Mouse (Mus musculus) lung, embryonic 15.5 days (tissue): Measurements from ENCODE around the gene Pxdn. TPM values are rescaled to one million over a fixed set of nuclear protein-coding genes. Genes with fewer than 3 reads are reported as not detected.
A peak's percentile ranks its signal among the peaks of the same experiment; 100 is the strongest.

Experiments used
- ATAC-seq: fragments of 200-750 bp; cut with Nextera tagmentation; 2 replicates; pipeline ENCODE4 v1.8.0; 2017; ENCODE audit warnings: moderate number of reproducible peaks, borderline replicate concordance; ENCODE audit not compliant: low FRiP score, low TSS enrichment; ENCODE audit errors: extremely low read depth
- H3K27ac ChIP-seq: fragments of 300-500 bp; sonication (generic); 2 replicates; pipeline ENCODE4 v1.5.1; 2015; ENCODE audit warnings: moderate library complexity, mild to moderate bottlenecking, inconsistent platforms
- H3K27me3 ChIP-seq: fragments of 300-500 bp; sonication (generic); 2 replicates; pipeline ENCODE4 v1.6.1; 2015; ENCODE audit warnings: inconsistent platforms
- H3K36me3 ChIP-seq: fragments of 300-500 bp; sonication (generic); 2 replicates; pipeline ENCODE4 v1.6.1; 2015; ENCODE audit warnings: inconsistent platforms
- H3K4me1 ChIP-seq: fragments of 300-500 bp; sonication (generic); 2 replicates; pipeline ENCODE4 v1.6.1; 2015; ENCODE audit warnings: inconsistent platforms
- H3K4me2 ChIP-seq: fragments of 300-500 bp; sonication (generic); 2 replicates; pipeline ENCODE4 v1.6.1; 2015; ENCODE audit warnings: inconsistent platforms, mild to moderate bottlenecking, moderate library complexity
- H3K4me3 ChIP-seq: fragments of 300-500 bp; sonication (generic); 2 replicates; pipeline ENCODE4 v1.5.1; 2015; ENCODE audit warnings: mild to moderate bottlenecking, inconsistent platforms
- H3K9ac ChIP-seq: fragments of 300-500 bp; sonication (generic); 2 replicates; pipeline ENCODE4 v1.6.1; 2015; ENCODE audit warnings: inconsistent platforms
- H3K9me3 ChIP-seq: fragments of 300-500 bp; sonication (generic); 2 replicates; pipeline ENCODE4 v1.6.1; 2016; ENCODE audit warnings: inconsistent platforms
- WGBS: fragments of 180-500 bp; shearing (Covaris S2); methylation state at CpG from one replicate; pipeline ENCODE4 v1.1.7; 2015; 5-methylcytosine and 5-hydroxymethylcytosine counted together
- polyA plus RNA-seq: library from polyadenylated mRNA; unstranded; fragments of >200 nt; fragmentation: Nextera tagmentation; extraction: Ambion mirVana; gene quantifications from 2 replicates; pipeline ENCODE4 v1.2.1, GENCODE M21; 2015

Gene Pxdn
- polyA plus RNA-seq, 1 experiment from 2014 or later = 95.3 TPM

DNA sequence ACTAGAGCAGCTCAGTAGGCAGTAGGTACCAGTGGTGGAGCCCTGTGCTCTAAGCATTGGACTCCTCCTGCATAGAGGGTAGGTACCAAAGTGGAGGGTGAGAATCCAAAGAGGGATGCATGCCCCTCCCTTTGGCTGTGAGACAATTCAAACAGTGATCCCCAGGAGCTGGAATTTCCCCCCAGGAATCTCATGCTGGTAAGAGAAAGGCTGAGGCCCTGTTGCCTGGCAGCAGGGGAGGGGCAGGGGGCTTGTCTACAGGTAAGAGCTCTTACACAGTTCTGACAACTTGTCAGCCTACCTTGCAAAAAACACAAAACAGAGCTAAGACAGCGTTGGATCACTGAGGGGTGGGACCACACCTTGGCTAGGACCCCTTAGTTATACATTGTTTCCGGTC is 3.9 kb upstream of the Pxdn start:
- Histone ChIP-seq H3K4me3 (no peak overlapping the region), H3K4me1 (0 out of 2 replicates have a peak, but pooled peaks cover 3% of the 10 kb centered on the region), H3K36me3 (no peaks in the 10 kb centered on the region), H3K4me2 (no peak overlapping the region), H3K27me3 (peaks cover 6% of the 10 kb centered on the region; the same call in 1 of the 2 replicates), H3K27ac (no peak overlapping the region), H3K9me3 (no peaks in the 10 kb centered on the region), H3K9ac (no peak overlapping the region)
- ATAC-seq = no peak
- WGBS = 67% methylated on average over 2 of the region's 2 CpGs

DNA sequence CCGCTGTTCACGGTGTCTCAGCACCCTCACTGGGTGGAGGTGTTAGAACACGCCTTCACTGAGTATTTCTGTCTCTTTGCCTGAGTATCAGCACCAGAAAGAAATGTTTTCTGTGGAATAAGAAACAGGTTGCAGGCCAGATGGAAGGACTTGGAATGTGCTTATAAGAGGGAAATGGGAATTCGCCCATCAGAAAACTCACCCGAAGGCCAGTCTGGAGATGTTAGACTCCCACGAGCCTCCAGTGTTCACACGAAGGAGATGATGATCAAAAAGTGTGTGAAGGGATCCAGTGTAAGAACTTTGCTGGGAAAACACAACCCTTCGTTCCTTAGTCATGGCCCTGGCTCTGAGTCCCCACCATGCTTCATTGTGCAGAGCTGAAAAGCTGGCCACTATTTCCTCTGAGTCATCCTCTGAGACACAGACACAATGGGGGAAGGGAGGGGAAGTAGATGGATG is 3.3 kb upstream of the Pxdn start:
- H3K9me3 ChIP-seq = no peaks in the 10 kb centered on the region
- no peaks in the 10 kb centered on the region for H3K36me3 ChIP-seq
- 67% methylated on average over 8 of the region's 8 CpGs for WGBS
- H3K4me2 ChIP-seq = no peak overlapping the region
- peaks cover 6% of the 10 kb centered on the region; the same call in 1 of the 2 replicates for H3K27me3 ChIP-seq
- no peak overlapping the region for H3K4me3 ChIP-seq
- H3K4me1 ChIP-seq = peaks cover 5% of the 10 kb centered on the region; the same call in 1 of the 2 replicates
- ATAC-seq = no peak
- no peak overlapping the region for H3K9ac ChIP-seq
- H3K27ac ChIP-seq = no peak overlapping the region

DNA sequence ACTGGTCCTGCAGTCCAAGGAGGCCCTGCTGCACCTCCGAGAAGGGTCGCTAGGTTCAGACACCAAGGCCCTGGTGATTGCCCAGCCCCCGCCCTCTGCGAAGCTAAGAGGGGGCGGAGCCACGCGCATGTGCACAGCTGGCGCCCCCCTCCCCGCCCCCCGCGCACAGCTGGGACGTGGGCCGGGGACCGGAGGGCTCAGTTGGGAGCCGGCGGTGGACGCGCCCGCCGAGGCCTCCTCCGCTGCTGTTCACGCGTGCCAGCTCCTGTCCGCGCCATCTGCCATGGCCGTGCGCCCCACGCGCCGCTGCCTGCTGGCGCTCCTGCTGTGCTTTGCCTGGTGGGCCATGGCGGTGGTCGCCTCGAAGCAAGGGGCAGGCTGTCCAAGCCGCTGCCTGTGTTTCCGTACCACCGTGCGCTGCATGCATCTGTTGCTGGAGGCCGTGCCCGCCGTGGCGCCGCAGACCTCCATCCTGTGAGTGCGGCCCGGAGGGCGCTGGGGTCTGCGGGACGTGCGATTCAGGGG is 505 bp downstream of the Pxdn start:
- WGBS = under 1% methylated on average over 48 of the region's 49 CpGs
- ATAC-seq = peak; percentile 89

DNA sequence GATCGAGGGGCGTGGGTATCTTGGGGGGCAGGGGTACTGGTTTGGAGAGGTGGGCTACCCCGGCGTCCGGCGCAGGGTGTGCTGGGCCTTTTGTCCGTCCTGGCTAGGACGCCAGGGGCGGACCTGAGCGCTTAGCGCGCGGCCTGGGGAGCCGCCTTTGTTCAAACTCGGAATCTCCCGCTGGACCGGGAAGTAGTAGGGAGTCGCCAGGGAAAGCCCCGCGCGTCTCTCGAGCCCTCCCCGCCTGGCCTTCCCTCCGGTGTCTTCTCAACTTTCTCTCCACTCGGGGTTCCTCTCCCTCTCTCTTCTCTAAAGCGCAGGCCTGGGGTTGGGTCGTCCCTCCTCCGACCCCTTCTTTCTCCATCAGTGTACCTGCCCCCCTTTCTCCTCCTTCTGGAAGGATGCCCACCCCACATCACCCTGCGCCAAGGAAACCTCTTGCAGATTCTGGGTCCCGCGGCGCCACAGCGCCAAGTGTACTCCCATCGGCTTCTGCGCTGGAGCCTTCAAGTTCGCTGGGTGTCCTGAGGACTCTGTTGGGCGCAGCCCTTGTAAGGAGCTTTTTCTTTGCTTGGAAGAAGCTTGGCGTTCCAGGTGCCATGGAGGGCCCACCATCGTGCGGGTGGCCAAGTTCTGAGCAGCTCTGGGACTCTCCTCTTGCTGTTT is 1.1 kb downstream of the Pxdn start:
- Histone ChIP-seq H3K27me3 (peaks cover 6% of the 10 kb centered on the region; the same call in 1 of the 2 replicates), H3K36me3 (no peaks in the 10 kb centered on the region), H3K9me3 (no peaks in the 10 kb centered on the region), H3K27ac (peak overlapping the region; percentile 91), H3K4me1 (peaks cover 27% of the 10 kb centered on the region), H3K4me2 (peak overlapping the region; percentile 65), H3K4me3 (peak overlapping the region; percentile 76), H3K9ac (peak overlapping the region; percentile 88)
- ATAC-seq = peak; percentile 83
- 1% methylated on average over 40 of the region's 40 CpGs for WGBS

More for the DNA sequence above, 505 bp downstream of the Pxdn start:
- H3K27me3 ChIP-seq = peaks cover 6% of the 10 kb centered on the region; the same call in 1 of the 2 replicates
- H3K4me1 ChIP-seq = peaks cover 24% of the 10 kb centered on the region
- H3K4me2 ChIP-seq = peak overlapping the region; percentile 65
- H3K9me3 ChIP-seq = no peaks in the 10 kb centered on the region
- H3K27ac ChIP-seq = peak overlapping the region; percentile 91
- H3K36me3 ChIP-seq = no peaks in the 10 kb centered on the region
- H3K4me3 ChIP-seq = peak overlapping the region; percentile 76
- H3K9ac ChIP-seq = peak overlapping the region; percentile 88

DNA sequence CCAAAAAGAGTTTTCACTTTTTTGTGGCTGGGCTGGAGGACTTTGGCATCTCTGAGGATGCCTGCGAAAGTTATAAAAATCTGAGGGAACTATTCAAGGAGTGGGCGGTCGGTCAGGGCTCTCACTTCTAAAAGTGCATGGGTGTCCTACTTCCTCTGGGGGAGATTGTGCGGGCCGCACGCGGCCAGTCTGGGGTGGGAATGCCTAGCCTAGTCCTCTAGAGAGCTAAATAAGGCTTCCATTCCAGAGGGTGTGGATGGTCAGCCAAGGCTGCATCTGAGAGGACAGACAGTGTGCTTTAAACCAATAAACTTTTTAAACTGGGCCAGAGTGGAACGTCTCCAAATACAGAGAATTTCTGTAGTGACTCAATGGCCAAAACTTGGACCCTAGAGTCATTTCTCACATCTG is 1.9 kb downstream of the Pxdn start:
- peak overlapping the region; percentile 91 for H3K27ac ChIP-seq
- H3K4me3 ChIP-seq = peak overlapping the region; percentile 76
- H3K36me3 ChIP-seq = no peaks in the 10 kb centered on the region
- H3K9ac ChIP-seq = peak overlapping the region; percentile 88
- H3K4me2 ChIP-seq = peak overlapping the region; percentile 65
- peaks cover 6% of the 10 kb centered on the region; the same call in 1 of the 2 replicates for H3K27me3 ChIP-seq
- peaks cover 31% of the 10 kb centered on the region for H3K4me1 ChIP-seq
- WGBS = 2% methylated on average over 8 of the region's 8 CpGs
- no peak for ATAC-seq
- no peaks in the 10 kb centered on the region for H3K9me3 ChIP-seq

DNA sequence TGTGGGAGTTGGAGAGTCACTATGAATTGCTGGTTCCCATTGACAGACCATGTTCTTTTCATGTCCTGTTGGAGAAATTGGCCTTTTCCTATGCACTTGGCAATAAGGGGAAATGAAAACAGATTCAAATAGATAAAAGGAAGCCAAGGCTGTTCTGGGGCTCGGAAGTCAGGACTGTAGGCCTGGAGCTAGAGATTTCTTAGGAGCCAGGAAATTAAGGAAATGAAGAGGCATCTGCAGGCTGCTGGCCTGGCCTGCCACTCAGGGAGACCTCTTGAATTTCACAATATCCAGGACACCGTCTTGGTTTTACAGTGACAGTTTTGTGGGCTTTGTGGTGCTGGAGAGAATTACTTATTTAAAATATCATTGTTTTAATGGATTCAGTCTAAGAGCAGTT is 5.0 kb downstream of the Pxdn start:
- Histone ChIP-seq H3K27ac (no peak overlapping the region), H3K9me3 (no peaks in the 10 kb centered on the region), H3K4me1 (peaks cover 47% of the 10 kb centered on the region), H3K27me3 (no peaks in the 10 kb centered on the region), H3K36me3 (no peaks in the 10 kb centered on the region), H3K4me3 (no peak overlapping the region), H3K4me2 (no peak overlapping the region), H3K9ac (no peak overlapping the region)
- 76% methylated on average over 2 of the region's 2 CpGs for WGBS
- ATAC-seq = no peak

DNA sequence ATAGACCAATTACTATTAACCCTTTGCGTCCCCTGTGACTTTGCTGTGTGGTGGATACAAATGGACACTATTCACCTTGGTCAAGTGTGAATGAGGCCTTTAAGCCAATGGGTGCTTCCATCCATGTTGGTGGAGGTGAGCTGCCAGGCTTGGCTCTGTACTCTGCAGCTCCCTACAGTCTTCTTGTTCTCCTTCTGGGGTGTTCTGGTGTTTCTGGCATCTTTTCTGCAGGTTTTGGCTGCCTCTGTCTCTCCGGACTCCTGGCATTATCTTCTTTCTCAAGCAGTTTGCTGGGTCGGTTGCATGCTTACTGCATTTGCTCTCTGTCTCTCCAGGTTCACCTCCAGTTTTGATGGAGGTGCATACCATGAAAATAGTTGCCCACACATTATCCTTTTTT is 7.2 kb downstream of the Pxdn start:
- Histone ChIP-seq H3K36me3 (no peaks in the 10 kb centered on the region), H3K9ac (no peak overlapping the region), H3K4me1 (peaks cover 47% of the 10 kb centered on the region), H3K27me3 (no peaks in the 10 kb centered on the region), H3K9me3 (no peaks in the 10 kb centered on the region), H3K27ac (no peak overlapping the region), H3K4me2 (no peak overlapping the region), H3K4me3 (no peak overlapping the region)
- WGBS = 67% methylated on average over 3 of the region's 3 CpGs
- ATAC-seq = no peak

DNA sequence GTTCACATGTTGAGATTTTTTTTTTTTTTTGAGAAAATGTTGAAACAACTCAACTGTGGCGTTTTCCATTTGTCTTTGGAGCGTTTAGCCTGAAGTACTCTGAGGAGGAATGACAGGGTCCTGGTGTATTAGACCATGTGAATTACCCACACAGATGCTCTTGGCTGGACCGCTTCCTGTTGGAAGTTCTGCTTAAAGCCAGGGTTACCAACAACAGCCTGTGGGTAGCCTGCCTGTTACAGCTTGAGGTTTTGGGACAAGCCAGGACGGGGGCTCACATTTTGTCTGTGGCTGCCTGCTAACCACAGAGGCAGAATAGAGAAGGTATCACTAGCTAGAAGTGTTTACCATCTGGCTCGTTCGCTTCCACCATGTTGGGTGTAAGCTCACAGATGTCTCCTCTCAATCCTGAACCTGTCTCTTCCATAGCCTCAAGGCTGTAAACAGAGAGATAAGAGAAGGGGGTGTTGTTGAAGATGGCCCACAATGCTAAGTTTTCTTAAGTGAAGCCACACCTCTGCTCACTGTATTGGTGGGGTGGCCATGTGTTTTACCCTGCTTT is 7.9 kb downstream of the Pxdn start:
- ATAC-seq = no peak
- Histone ChIP-seq H3K27ac (no peak overlapping the region), H3K4me2 (no peak overlapping the region), H3K4me3 (no peak overlapping the region), H3K36me3 (no peaks in the 10 kb centered on the region), H3K27me3 (no peaks in the 10 kb centered on the region), H3K9ac (no peak overlapping the region), H3K9me3 (no peaks in the 10 kb centered on the region), H3K4me1 (peaks cover 42% of the 10 kb centered on the region)
- WGBS = 43% methylated on average over 6 of the region's 6 CpGs

DNA sequence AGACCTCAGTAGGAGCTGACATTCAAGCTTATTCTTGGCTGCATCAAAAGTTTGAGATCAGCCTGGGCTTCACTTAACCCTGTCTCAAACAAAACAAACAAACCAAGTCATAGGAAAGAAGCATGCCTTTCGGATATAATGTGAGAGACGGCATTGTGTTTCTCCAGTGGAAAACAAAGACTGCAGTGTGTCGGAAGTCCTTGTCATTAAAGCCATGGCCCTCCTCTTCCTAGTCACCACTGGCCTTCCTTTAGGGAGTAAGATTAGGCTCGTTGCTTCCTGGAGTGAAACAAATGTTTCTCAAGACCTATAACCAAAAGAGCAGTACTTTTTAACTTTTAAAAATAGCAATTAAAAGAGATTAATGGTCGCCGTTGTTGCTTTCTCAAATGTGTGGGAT is 13.6 kb downstream of the Pxdn start:
- Histone ChIP-seq H3K36me3 (no peaks in the 10 kb centered on the region), H3K27me3 (no peaks in the 10 kb centered on the region), H3K4me1 (peaks cover 48% of the 10 kb centered on the region), H3K4me2 (no peak overlapping the region), H3K9me3 (no peaks in the 10 kb centered on the region), H3K27ac (peak overlapping the region; percentile 41; the same call in 1 of the 2 replicates), H3K9ac (no peak overlapping the region), H3K4me3 (no peak overlapping the region)
- ATAC-seq = no peak
- 37% methylated on average over 6 of the region's 6 CpGs for WGBS

DNA sequence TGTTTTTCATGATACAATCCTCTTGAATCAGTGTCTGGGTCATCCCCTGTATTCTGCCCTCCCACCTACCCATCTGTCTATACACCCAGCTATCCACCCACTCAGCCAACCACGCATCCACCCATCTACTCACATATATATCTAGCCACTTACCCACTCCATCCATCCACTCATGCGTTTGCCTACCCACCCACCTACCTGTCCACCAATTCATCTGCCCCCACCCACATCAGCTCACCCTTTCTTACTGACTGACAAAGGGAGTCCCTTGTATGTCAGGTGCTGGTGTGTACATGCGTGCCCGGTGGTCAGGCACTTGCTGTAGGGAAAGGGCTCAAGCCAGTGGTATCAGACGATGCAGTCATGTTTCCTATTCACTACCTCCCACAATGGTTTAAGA is 14.1 kb downstream of the Pxdn start:
- H3K9ac ChIP-seq = no peak overlapping the region
- peaks cover 44% of the 10 kb centered on the region for H3K4me1 ChIP-seq
- H3K4me3 ChIP-seq = no peak overlapping the region
- no peak for ATAC-seq
- WGBS = 71% methylated on average over 5 of the region's 5 CpGs
- H3K27ac ChIP-seq = peak overlapping the region; percentile 41; the same call in 1 of the 2 replicates
- H3K4me2 ChIP-seq = no peak overlapping the region
- H3K36me3 ChIP-seq = no peaks in the 10 kb centered on the region
- H3K9me3 ChIP-seq = no peaks in the 10 kb centered on the region
- H3K27me3 ChIP-seq = no peaks in the 10 kb centered on the region

DNA sequence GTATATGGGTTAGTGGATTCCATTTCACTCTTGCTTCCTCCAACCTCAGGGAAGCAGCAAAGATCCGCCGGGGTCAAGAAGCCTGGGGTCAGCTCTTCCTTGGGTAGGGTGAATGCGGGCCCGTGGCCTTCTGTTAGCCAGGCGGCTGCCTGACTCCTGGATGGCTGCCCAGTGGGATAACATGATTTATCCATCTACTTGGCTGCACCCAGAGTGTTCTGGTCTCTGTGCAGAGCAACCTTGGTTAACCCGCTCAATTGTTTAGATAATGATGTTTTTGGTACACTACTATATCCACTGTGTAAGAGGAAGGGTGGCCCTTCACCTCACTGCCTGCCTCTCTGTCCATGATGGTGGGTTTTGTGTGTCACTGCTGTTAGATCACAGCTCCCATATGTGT is 14.7 kb downstream of the Pxdn start:
- Histone ChIP-seq H3K4me3 (no peak overlapping the region), H3K4me1 (peaks cover 44% of the 10 kb centered on the region), H3K36me3 (no peaks in the 10 kb centered on the region), H3K4me2 (no peak overlapping the region), H3K9me3 (no peaks in the 10 kb centered on the region), H3K27ac (no peak overlapping the region), H3K27me3 (no peaks in the 10 kb centered on the region), H3K9ac (no peak overlapping the region)
- ATAC-seq = peak; percentile 57; the same call in 1 of the 2 replicates
- 32% methylated on average over 6 of the region's 6 CpGs for WGBS

DNA sequence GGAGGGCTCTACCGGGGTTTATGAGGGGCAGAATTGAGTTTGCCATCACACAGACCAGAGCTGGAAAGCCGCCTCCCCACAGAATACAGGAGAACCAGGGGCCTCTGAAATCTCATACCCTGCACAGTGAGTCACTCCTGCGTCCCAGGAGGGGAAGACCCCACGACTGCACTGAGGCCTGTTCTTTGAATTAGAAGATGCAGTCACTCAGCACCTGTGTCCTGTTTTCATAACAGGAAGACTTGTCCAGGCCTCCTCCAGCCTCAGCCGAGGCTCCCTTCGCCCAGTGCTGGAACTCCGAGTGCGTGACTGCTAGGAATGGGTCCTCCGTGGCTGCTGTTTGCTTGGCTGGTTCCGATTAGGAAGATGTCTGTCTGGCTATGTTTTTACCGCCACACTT is 16.6 kb downstream of the Pxdn start:
- H3K9ac ChIP-seq = no peak overlapping the region
- H3K4me2 ChIP-seq = no peak overlapping the region
- no peak for ATAC-seq
- H3K27me3 ChIP-seq = no peaks in the 10 kb centered on the region
- H3K27ac ChIP-seq = peak overlapping the region; percentile 53
- H3K4me1 ChIP-seq = peaks cover 40% of the 10 kb centered on the region
- H3K36me3 ChIP-seq = no peaks in the 10 kb centered on the region
- no peak overlapping the region for H3K4me3 ChIP-seq
- H3K9me3 ChIP-seq = no peaks in the 10 kb centered on the region
- WGBS = 59% methylated on average over 11 of the region's 11 CpGs
